Mouse (Mus musculus) neural tube, embryonic 11.5 days (tissue): ENCODE measurements around the gene Zkscan5. TPM values are rescaled to one million over a fixed set of nuclear protein-coding genes. Genes with fewer than 3 reads are reported as not detected.

Experiments
- ATAC-seq: fragments of 200-750 bp; cut with Nextera tagmentation; 2 replicates; pipeline ENCODE4 v1.8.0; 2017; ENCODE audit warnings: moderate number of reproducible peaks, mild to moderate bottlenecking, moderate TSS enrichment, moderate library complexity; ENCODE audit not compliant: insufficient read depth, low FRiP score, low TSS enrichment
- DNase-seq: peaks from one replicate; pipeline ENCODE4 v3.0.0-alpha.2; 2015; ENCODE audit warnings: low spot score
- H3K27ac ChIP-seq: fragments of 300-500 bp; sonication (generic); 2 replicates; pipeline ENCODE4 v1.5.1; 2014; ENCODE audit warnings: low read depth, mild to moderate bottlenecking, low read length
- H3K27me3 ChIP-seq: fragments of 300-500 bp; sonication (generic); 2 replicates; pipeline ENCODE4 v1.6.1; 2014; ENCODE audit warnings: mild to moderate bottlenecking, low read length, mixed read lengths; ENCODE audit not compliant: control insufficient read depth, insufficient read depth
- H3K36me3 ChIP-seq: fragments of 300-500 bp; sonication (generic); 2 replicates; pipeline ENCODE4 v1.6.1; 2014; ENCODE audit warnings: mild to moderate bottlenecking, low read length, moderate library complexity, mixed read lengths; ENCODE audit not compliant: control insufficient read depth, insufficient read depth
- H3K4me1 ChIP-seq: fragments of 300-500 bp; sonication (generic); 2 replicates; pipeline ENCODE4 v1.6.1; 2014; ENCODE audit warnings: low read length, mixed read lengths; ENCODE audit not compliant: control insufficient read depth, insufficient read depth
- H3K4me2 ChIP-seq: fragments of 300-500 bp; sonication (generic); 2 replicates; pipeline ENCODE4 v1.6.1; 2014; ENCODE audit warnings: low read depth, mild to moderate bottlenecking, moderate library complexity
- H3K4me3 ChIP-seq: fragments of 300-500 bp; sonication (generic); 2 replicates; pipeline ENCODE4 v1.5.1; 2014; ENCODE audit warnings: low read depth, low read length
- H3K9ac ChIP-seq: fragments of 300-500 bp; sonication (generic); 2 replicates; pipeline ENCODE4 v1.6.1; 2014; ENCODE audit warnings: mild to moderate bottlenecking, low read length
- H3K9me3 ChIP-seq: fragments of 300-500 bp; sonication (generic); 2 replicates; pipeline ENCODE4 v1.6.1; 2016; ENCODE audit warnings: low read length; ENCODE audit not compliant: control insufficient read depth
- WGBS: fragments of 180-500 bp; shearing (Covaris S2); extraction: QIAGEN DNeasy Blood & Tissue Kit; methylation state at CpG from one replicate; pipeline ENCODE4 v1.1.7; 2014; 5-methylcytosine and 5-hydroxymethylcytosine counted together
- polyA plus RNA-seq: library from polyadenylated mRNA; unstranded; fragments of >200 nt; fragmentation: Nextera tagmentation; extraction: Ambion mirVana; gene quantifications from 2 replicates; pipeline ENCODE4 v1.2.1, GENCODE M21; 2014

The Zkscan5 gene
- polyA plus RNA-seq, 1 experiment from 2014 or later, result 21.1 TPM

GRCm38 (mm10) chr5:145234636-145235035, 30.3 kb downstream of the Zkscan5 start:
- DNase-seq (peak; percentile 25), ATAC-seq (no peak)
- no peaks in the 10 kb centered on the region for H3K27me3 ChIP-seq
- H3K4me2 ChIP-seq, result no peak overlapping the region
- H3K4me1 ChIP-seq, result peaks cover 6% of the 10 kb centered on the region; the same call in 1 of the 2 replicates
- peaks cover 7% of the 10 kb centered on the region for H3K36me3 ChIP-seq
- H3K9me3 ChIP-seq, result no peaks in the 10 kb centered on the region
- no peak overlapping the region for H3K9ac ChIP-seq
- H3K27ac ChIP-seq, result no peak overlapping the region
- no peak overlapping the region for H3K4me3 ChIP-seq

DNA sequence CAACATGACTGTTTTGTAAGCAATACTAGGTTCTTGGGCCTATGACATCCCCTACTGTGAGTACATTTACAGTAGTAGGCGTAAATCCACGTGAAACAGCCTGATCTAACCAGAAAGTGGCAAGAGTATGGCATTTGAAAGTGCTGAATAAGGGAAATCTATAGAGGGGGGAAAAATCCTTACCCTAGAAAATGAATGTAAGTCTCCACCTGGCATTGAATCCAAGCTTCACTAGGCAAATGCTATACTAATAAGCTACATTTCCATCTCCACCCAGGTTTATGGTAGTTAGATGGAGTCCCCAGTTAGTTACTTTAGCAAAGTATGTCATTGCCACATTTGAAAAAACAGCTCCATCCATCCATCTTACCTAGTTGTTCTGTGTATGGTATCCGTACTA, 45.2 kb downstream of the Zkscan5 start:
- H3K27ac ChIP-seq, result no peak overlapping the region
- 94% methylated on average over 3 of the region's 3 CpGs for WGBS
- no peak overlapping the region for H3K4me3 ChIP-seq
- H3K9ac ChIP-seq, result no peak overlapping the region
- ATAC-seq, result no peak
- H3K27me3 ChIP-seq, result no peaks in the 10 kb centered on the region
- no peaks in the 10 kb centered on the region for H3K9me3 ChIP-seq
- no peak for DNase-seq
- H3K4me1 ChIP-seq, result no peaks in the 10 kb centered on the region
- H3K36me3 ChIP-seq, result no peaks in the 10 kb centered on the region
- H3K4me2 ChIP-seq, result no peak overlapping the region

Other genes with a start within 250 kb of the Zkscan5 start
- 19.6 and 21.3 TPM in 2 replicates for gene Smurf1, start 238.7 kb upstream of the Zkscan5 start, polyA plus RNA-seq
- gene Gm4871, start 171.8 kb upstream of the Zkscan5 start, polyA plus RNA-seq, result not detected in 2 replicates
- not detected in 2 replicates for gene 1700018F24Rik, start 161.6 kb upstream of the Zkscan5 start, polyA plus RNA-seq
- 175 and 176 TPM in 2 replicates for gene Arpc1a, start 120.7 kb upstream of the Zkscan5 start, polyA plus RNA-seq
- gene Kpna7, start 120.5 kb upstream of the Zkscan5 start, polyA plus RNA-seq, result not detected in 2 replicates
- 68.5 and 72.5 TPM in 2 replicates for gene Arpc1b, start 90.3 kb upstream of the Zkscan5 start, polyA plus RNA-seq
- gene Pdap1, start 64.3 kb upstream of the Zkscan5 start, polyA plus RNA-seq, result 112 and 116 TPM in 2 replicates
- gene Bud31, start 64.2 kb upstream of the Zkscan5 start, polyA plus RNA-seq, result 250 and 260 TPM in 2 replicates
- gene Ptcd1, start 37.5 kb upstream of the Zkscan5 start, polyA plus RNA-seq, result 16.5 and 17.9 TPM in 2 replicates
- gene Cpsf4, start 37.3 kb upstream of the Zkscan5 start, polyA plus RNA-seq, result 34.4 and 41.1 TPM in 2 replicates
- gene Atp5j2, start 12.5 kb upstream of the Zkscan5 start, polyA plus RNA-seq, result 507 and 532 TPM in 2 replicates
- gene Zkscan14, start 2.7 kb upstream of the Zkscan5 start, polyA plus RNA-seq, result 8.8 and 9.5 TPM in 2 replicates
- gene Zfp655, start 27.2 kb downstream of the Zkscan5 start, polyA plus RNA-seq, result 43.3 and 47.5 TPM in 2 replicates
- 0.58 and 0.76 TPM in 2 replicates for gene Zscan25, start 75.9 kb downstream of the Zkscan5 start, polyA plus RNA-seq
- gene Cyp3a57, start 140.7 kb downstream of the Zkscan5 start, polyA plus RNA-seq, result not detected in 2 replicates